Mouse (Mus musculus) small intestine, adult 2 months (tissue): ENCODE results near the gene Hoxb8.

Source experiments
- CTCF ChIP-seq: fragments of 200-500 bp; IDR thresholded peaks from 2 replicates; pipeline ENCODE4 v1.5.1; 2012; ENCODE audit warnings: low read depth, mild to moderate bottlenecking, control low read depth, inconsistent platforms, low read length, moderate library complexity, mixed read lengths; ENCODE audit not compliant: insufficient replicate concordance, insufficient read length; ENCODE audit errors: extremely low read depth
- POLR2A ChIP-seq: fragments of 200-500 bp; IDR thresholded peaks from 2 replicates; pipeline ENCODE4 v1.6.1; 2012; ENCODE audit warnings: low read depth, mild to moderate bottlenecking, control low read depth, inconsistent platforms, low read length, moderate library complexity

- TF ChIP-seq CTCF (no peak), POLR2A (no peak)
Measured at GRCm38 (mm10) chr11:96287411-96287810, 5.7 kb downstream of the Hoxb8 start.
